Mouse (Mus musculus): ENCODE measurements at regions not wholly inside any gene's neighbourhood (a gene's known extent, or its start where the extent isn't known, plus 50 kb on each side); places are given as distances from the start of the nearest gene placed in this dataset.

GRCm38 (mm10) chr4:55594699-55595098, 62.4 kb upstream of the Klf4 start:
- DNase-seq: no peak

GRCm38 (mm10) chr4:55593132-55593531, 60.9 kb upstream of the Klf4 start:
- DNase-seq: no peak

GRCm38 (mm10) chr4:55586212-55586611, 53.9 kb upstream of the Klf4 start:
- DNase-seq: no peak

GRCm38 (mm10) chr4:55583589-55583988, 51.3 kb upstream of the Klf4 start:
- no peak for DNase-seq

Data from cerebellum, postnatal 36 days (tissue).